Mouse (Mus musculus) central nervous system, embryonic 14 days (tissue): ENCODE data around the gene Uncx. TPM values are rescaled to one million over a fixed set of nuclear protein-coding genes. Genes with fewer than 3 reads are reported as not detected.

Experiments used
- polyA plus RNA-seq: library from polyadenylated mRNA; depleted of rRNA; stranded (reverse); fragments of >200 nt; gene quantifications from 2 replicates; pipeline ENCODE4 v1.2.3, GENCODE M21; 2012; rRNA removed

Gene Uncx
- polyA plus RNA-seq, result 21.5 and 29.7 TPM in 2 replicates

DNA sequence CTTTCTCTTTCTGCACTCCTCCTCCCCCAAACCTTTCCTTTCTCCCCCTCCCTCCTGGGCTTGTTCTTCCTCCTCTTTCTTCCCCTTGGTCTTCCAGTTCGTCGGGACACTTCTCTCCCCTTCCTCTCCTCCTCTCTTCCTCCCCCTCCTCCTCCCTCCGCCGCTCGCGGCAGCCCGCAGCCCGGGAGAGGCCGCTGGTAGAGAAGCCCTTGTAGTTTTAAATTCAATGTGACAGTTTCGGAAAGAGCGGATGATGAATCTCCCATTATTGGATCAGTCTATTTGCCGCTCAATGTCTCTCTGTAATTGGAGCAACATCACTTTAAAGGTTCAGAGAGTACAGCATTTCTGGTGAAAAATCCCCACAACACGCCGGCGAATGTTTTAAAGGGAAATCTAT is at the start of gene Uncx:
TSS of gene Uncx (plus strand) at position 281 of the 400 bp plus-strand sequence.

Other genes with a start within 250 kb of the Uncx start
- 34.0 and 40.2 TPM in 2 replicates for gene Adap1, start 217.9 kb upstream of the Uncx start, polyA plus RNA-seq
- gene Cox19, start 192.1 kb upstream of the Uncx start, polyA plus RNA-seq, result 113 and 118 TPM in 2 replicates
- 0.09 and 1.9 TPM in 2 replicates for gene Cyp2w1, start 190.9 kb upstream of the Uncx start, polyA plus RNA-seq
- gene Gpr146, start 165.8 kb upstream of the Uncx start, polyA plus RNA-seq, result 1.3 and 1.6 TPM in 2 replicates
- 0.41 and 1.7 TPM in 2 replicates for gene C130050O18Rik, start 138.2 kb upstream of the Uncx start, polyA plus RNA-seq
- 5.0 and 5.1 TPM in 2 replicates for gene Gper1, start 120.3 kb upstream of the Uncx start, polyA plus RNA-seq
- gene 3110082I17Rik, start 83.0 kb upstream of the Uncx start, polyA plus RNA-seq, result 12.7 and 15.8 TPM in 2 replicates
- 19.8 and 22.1 TPM in 2 replicates for gene Zfand2a, start 58.9 kb upstream of the Uncx start, polyA plus RNA-seq
- 7.2 and 10.1 TPM in 2 replicates for gene Micall2, start 192.8 kb downstream of the Uncx start, polyA plus RNA-seq
- 50.4 and 53.9 TPM in 2 replicates for gene Ints1, start 232.2 kb downstream of the Uncx start, polyA plus RNA-seq
- gene Mafk, start 248.0 kb downstream of the Uncx start, polyA plus RNA-seq, result 10.4 and 11.8 TPM in 2 replicates